Mouse (Mus musculus): Measurements from ENCODE around the gene Raet1d. TPM values are rescaled to one million over a fixed set of nuclear protein-coding genes. Genes with fewer than 3 reads are reported as not detected.

The Raet1d gene
- not detected in 2 replicates for total RNA-seq (2023)

DNA sequence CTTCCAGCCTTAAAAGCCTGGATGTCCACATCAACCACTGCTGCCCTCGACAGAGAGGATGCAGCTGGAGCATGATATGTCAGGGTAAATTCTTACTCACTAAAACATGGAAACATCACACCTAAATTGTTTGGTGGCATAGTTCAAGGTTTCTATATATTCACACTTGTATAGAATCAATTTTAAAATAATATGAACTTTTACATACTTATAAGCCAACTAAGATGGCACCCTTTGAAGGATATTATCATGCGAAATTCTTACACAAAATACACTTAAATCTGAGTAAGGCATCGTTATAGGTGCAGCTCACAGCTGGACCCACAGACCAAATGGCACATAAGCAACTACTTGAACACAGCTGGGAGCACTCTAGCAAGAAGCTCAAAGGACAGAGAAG is at the start of gene Raet1d:
Gene Raet1d (plus strand): TSS at position 301 of the 400 bp plus-strand sequence.

Other genes starting within 250 kb of the Raet1d start
- 41.4 and 59.0 TPM in 2 replicates for gene E030030I06Rik, start 211.3 kb upstream of the Raet1d start, total RNA-seq (2023)
- gene Raet1e, start 202.0 kb upstream of the Raet1d start, total RNA-seq (2023): 0.69 and 0.84 TPM in 2 replicates
- gene H60b, start 202.0 kb upstream of the Raet1d start, total RNA-seq (2023): not detected in 2 replicates

All from neutrophil, adult 65 days (primary cell).